Mouse (Mus musculus) left cerebral cortex, adult 18-20 months (tissue): ENCODE measurements around the gene Otud7a. TPM values are rescaled to one million over a fixed set of nuclear protein-coding genes. Genes with fewer than 3 reads are reported as not detected.

Source experiments
- DNase-seq, 2 experiments: peaks; one replicate each; pipeline ENCODE4 v3.0.0; 2021 to 2022; ENCODE audit warnings: low spot score in 2 of 2, mixed read lengths in 1 of 2
- long read RNA-seq, 2 experiments: library from polyadenylated mRNA; stranded (forward); transcript quantifications; one replicate each; pipeline ENCODE4 v2.0.0; 2021
- total RNA-seq, 2 experiments: library from RNA; stranded (reverse); gene quantifications; 2 replicates each; pipeline ENCODE4 v1.2.3; 2021

The Otud7a gene
- 10 to 100 TPM; 70.7 to 76.8 TPM for total RNA-seq
- long read RNA-seq, experiment 1, partial matches to known transcripts, result 5 of 114 reads
- long read RNA-seq, experiment 1, other reads (novel, unspliced or antisense), result 109 of 114 reads
- long read RNA-seq, experiment 2, partial matches to known transcripts, result 11 of 78 reads
- long read RNA-seq, experiment 2, other reads (novel, unspliced or antisense), result 67 of 78 reads

GRCm38 (mm10) chr7:63444484-63445345, at the start of gene Otud7a:
Otud7a (plus strand) TSS chr7:63444751.
- DNase-seq, result peak; percentile 93 to 95

- DNase-seq, result no peak
Observed at GRCm38 (mm10) chr7:63405988-63406387, 38.6 kb upstream of the Otud7a start.

- DNase-seq, result peak in 1 of 2 experiments; percentile 37
Observed at GRCm38 (mm10) chr7:63445346-63445700, 772 bp downstream of the Otud7a start.

- DNase-seq, result no peak
Observed at GRCm38 (mm10) chr7:63446951-63447350, 2.4 kb downstream of the Otud7a start.

- no peak for DNase-seq
Observed at GRCm38 (mm10) chr7:63455228-63455627, 10.7 kb downstream of the Otud7a start.

- DNase-seq, result no peak
Observed at GRCm38 (mm10) chr7:63462234-63462633, 17.7 kb downstream of the Otud7a start.

GRCm38 (mm10) chr7:63462684-63463083, 18.1 kb downstream of the Otud7a start:
- DNase-seq, result peak; percentile 32 to 37

GRCm38 (mm10) chr7:63466729-63467128, 22.2 kb downstream of the Otud7a start:
- no peak for DNase-seq

GRCm38 (mm10) chr7:63468258-63468657, 23.7 kb downstream of the Otud7a start:
- peak in 1 of 2 experiments; percentile 42 for DNase-seq

- DNase-seq, result no peak
Observed at GRCm38 (mm10) chr7:63483091-63483490, 38.5 kb downstream of the Otud7a start.

- no peak for DNase-seq
Observed at GRCm38 (mm10) chr7:63497051-63497547, 52.5 kb downstream of the Otud7a start.

- no peak for DNase-seq
Observed at GRCm38 (mm10) chr7:63504202-63504601, 59.7 kb downstream of the Otud7a start.

- no peak for DNase-seq
Observed at GRCm38 (mm10) chr7:63508079-63508478, 63.5 kb downstream of the Otud7a start.

GRCm38 (mm10) chr7:63509825-63510224, 65.3 kb downstream of the Otud7a start:
- no peak for DNase-seq

- no peak for DNase-seq
Observed at GRCm38 (mm10) chr7:63511458-63511857, 66.9 kb downstream of the Otud7a start.

GRCm38 (mm10) chr7:63512561-63512960, 68.0 kb downstream of the Otud7a start:
- no peak for DNase-seq

GRCm38 (mm10) chr7:63516141-63516895, 71.8 kb downstream of the Otud7a start:
- no peak for DNase-seq

- DNase-seq, result peak in 1 of 2 experiments; percentile 26
Observed at GRCm38 (mm10) chr7:63520299-63520698, 75.7 kb downstream of the Otud7a start.

GRCm38 (mm10) chr7:63522403-63522802, 77.9 kb downstream of the Otud7a start:
- DNase-seq, result no peak

GRCm38 (mm10) chr7:63523051-63523450, 78.5 kb downstream of the Otud7a start:
- no peak for DNase-seq

- DNase-seq, result no peak
Observed at GRCm38 (mm10) chr7:63540293-63540692, 95.7 kb downstream of the Otud7a start.

- peak; percentile 45 to 65 for DNase-seq
Observed at GRCm38 (mm10) chr7:63554457-63554856, 109.9 kb downstream of the Otud7a start.
